Mouse (Mus musculus) lung, adult 2 months (tissue): ENCODE measurements at regions not wholly inside any gene's neighbourhood (a gene's known extent, or its start where the extent isn't known, plus 50 kb on each side); places are given as distances from the start of the nearest gene placed in this dataset.

Source experiments
- DNase-seq: peaks from one replicate; pipeline ENCODE4 v3.0.0; 2022
- H3K4me1 ChIP-seq: fragments of 200-500 bp; 2 replicates; pipeline ENCODE4 v1.6.1; 2011; ENCODE audit warnings: low read length; ENCODE audit not compliant: control insufficient read depth, insufficient read depth
- H3K4me3 ChIP-seq: fragments of 200-500 bp; replicated peaks from 2 replicates; pipeline ENCODE3; 2011; ENCODE audit warnings: low read depth, mild to moderate bottlenecking, control low read depth, low read length; ENCODE audit errors: extremely low read depth
- CTCF ChIP-seq: fragments of 200-500 bp; IDR thresholded peaks from 2 replicates; pipeline ENCODE4 v1.5.1; 2011; ENCODE audit warnings: mild to moderate bottlenecking, low read length, control low read depth; ENCODE audit not compliant: insufficient read depth
- POLR2A ChIP-seq: fragments of 200-500 bp; IDR thresholded peaks from 2 replicates; pipeline ENCODE4 v1.6.1; 2011; ENCODE audit warnings: low read depth, mild to moderate bottlenecking, control low read depth, low read length, borderline replicate concordance; ENCODE audit errors: extremely low read depth
- WGBS: fragments of 180-500 bp; shearing (Covaris S2); methylation state at CpG from one replicate; pipeline ENCODE4 v1.1.7; 2018; 5-methylcytosine and 5-hydroxymethylcytosine counted together

GRCm38 (mm10) chr16:57912001-57912400 is 157.5 kb upstream of the Col8a1 start:
- Histone ChIP-seq H3K4me1 (no peaks in the 10 kb centered on the region; the same call in 1 of the 2 replicates), H3K4me3 (no peak overlapping the region)
- TF ChIP-seq CTCF (no peak), POLR2A (no peak)
- 31% methylated on average over 2 of the region's 2 CpGs for WGBS
- DNase-seq = no peak

- 19% methylated on average over 1 of the region's 1 CpGs for WGBS
- H3K4me3 ChIP-seq = no peak overlapping the region
- TF ChIP-seq POLR2A = no peak
- TF ChIP-seq CTCF = no peak
- H3K4me1 ChIP-seq = no peaks in the 10 kb centered on the region; the same call in 1 of the 2 replicates
- no peak for DNase-seq
These were observed 160.0 kb upstream of the Col8a1 start for GRCm38 (mm10) chr16:57914506-57914905.

DNA sequence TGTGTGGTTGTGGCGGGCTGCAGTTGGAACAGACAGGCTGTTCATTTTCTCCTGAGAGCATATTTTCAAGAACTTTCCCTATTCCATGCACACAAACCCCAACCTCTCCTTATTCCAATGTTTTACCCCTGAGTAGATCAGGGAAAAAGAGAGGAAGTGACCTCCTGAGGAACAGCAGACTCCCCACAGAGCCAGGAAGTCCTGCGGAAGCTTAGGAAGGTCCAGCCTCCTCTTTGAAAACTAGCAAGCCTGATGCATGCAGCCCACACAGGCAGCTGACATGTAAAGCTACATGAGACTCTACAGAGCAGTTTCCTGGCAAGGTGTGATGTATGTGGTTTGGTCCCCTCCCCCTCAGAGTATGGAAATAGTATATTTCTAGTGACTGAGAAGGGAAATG is 160.9 kb upstream of the Col8a1 start:
- 58% methylated on average over 2 of the region's 2 CpGs for WGBS
- TF ChIP-seq POLR2A (no peak), CTCF (no peak)
- Histone ChIP-seq H3K4me3 (no peak overlapping the region), H3K4me1 (no peaks in the 10 kb centered on the region; the same call in 1 of the 2 replicates)
- DNase-seq = no peak

DNA sequence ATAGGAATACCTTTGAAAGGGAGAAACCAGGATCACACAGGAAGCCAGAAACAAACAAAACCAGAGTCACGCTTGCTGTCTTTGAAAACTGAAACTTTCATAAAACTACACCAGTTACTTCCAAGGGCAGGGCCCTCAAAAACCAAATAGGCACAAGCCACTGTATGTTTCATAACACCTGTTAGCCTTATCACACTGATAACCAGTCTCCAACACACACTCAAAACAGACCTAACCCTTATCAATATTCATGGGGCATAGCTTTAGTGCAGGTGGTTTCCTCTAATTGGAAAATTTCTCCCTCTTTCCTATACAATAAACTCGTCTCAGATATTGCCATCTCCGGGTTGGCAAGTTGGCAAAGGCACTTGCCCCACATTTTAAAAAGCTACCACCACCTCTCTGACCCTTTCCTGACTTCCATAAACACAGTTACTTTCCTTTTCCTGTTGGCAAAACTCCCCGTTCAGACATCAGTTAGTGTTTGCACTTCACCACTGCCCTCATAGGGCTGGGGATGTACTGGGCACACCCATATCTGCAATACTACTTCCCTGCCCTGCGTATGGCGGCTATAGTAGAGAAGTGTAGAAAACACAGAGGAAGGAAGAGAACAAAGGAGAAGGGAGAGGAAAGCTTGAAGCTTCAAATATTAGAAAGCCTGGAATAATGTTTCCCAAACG is 169.1 kb upstream of the Col8a1 start:
- 29% methylated on average over 7 of the region's 7 CpGs for WGBS
- Histone ChIP-seq H3K4me3 (no peak overlapping the region), H3K4me1 (no peaks in the 10 kb centered on the region)
- DNase-seq = no peak
- TF ChIP-seq POLR2A = no peak
- no peak for TF ChIP-seq CTCF

GRCm38 (mm10) chr16:57924130-57924495 is 169.6 kb upstream of the Col8a1 start:
- Histone ChIP-seq H3K4me1 (no peaks in the 10 kb centered on the region), H3K4me3 (no peak overlapping the region)
- 59% methylated on average over 4 of the region's 4 CpGs for WGBS
- no peak for TF ChIP-seq CTCF
- no peak for TF ChIP-seq POLR2A
- no peak for DNase-seq

DNA sequence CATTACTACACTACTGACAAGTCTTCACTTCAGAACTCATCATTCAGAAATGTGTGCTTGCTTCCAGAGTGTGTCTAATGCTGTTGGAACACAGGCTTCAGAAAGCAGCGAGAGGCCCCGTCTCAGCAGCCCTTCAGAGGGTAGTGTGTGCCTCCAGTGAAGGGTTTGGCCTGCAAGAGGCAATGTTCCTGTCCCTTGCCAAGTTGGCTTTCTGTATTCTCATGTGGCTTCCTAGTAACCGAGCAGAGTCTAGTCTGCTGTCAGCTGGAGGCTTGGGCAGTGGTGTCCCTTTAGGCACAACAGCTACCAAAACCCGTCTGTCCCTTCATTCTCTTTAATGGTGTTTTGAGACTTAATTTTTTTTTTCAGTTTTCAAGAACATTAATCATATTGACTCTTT is 173.3 kb upstream of the Col8a1 start:
- DNase-seq = no peak
- Histone ChIP-seq H3K4me3 (no peak overlapping the region), H3K4me1 (no peaks in the 10 kb centered on the region)
- WGBS = 71% methylated on average over 4 of the region's 4 CpGs
- no peak for TF ChIP-seq POLR2A

DNA sequence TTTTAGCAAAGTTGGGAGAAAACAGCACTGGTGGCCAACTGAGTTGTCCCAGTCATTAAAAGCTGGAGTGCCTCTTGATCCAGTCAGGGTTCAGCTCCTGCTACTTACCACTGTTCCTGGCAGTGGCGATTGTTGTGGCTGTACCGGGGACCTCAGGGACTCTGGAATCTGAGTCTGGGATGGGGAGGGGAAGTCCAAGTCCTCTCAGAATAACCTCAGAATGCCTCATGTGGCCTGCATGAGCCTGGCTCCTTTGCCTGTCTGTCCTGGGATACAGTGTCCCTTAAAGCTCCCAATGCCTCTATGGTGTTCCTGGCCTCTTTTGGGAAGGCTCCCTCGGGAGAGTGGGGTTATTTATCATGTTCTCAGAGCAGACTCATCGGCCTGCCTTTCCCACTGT is 173.8 kb upstream of the Col8a1 start:
- no peak for TF ChIP-seq CTCF
- TF ChIP-seq POLR2A = no peak
- H3K4me3 ChIP-seq = no peak overlapping the region
- no peak for DNase-seq
- H3K4me1 ChIP-seq = no peaks in the 10 kb centered on the region
- 31% methylated on average over 4 of the region's 4 CpGs for WGBS

DNA sequence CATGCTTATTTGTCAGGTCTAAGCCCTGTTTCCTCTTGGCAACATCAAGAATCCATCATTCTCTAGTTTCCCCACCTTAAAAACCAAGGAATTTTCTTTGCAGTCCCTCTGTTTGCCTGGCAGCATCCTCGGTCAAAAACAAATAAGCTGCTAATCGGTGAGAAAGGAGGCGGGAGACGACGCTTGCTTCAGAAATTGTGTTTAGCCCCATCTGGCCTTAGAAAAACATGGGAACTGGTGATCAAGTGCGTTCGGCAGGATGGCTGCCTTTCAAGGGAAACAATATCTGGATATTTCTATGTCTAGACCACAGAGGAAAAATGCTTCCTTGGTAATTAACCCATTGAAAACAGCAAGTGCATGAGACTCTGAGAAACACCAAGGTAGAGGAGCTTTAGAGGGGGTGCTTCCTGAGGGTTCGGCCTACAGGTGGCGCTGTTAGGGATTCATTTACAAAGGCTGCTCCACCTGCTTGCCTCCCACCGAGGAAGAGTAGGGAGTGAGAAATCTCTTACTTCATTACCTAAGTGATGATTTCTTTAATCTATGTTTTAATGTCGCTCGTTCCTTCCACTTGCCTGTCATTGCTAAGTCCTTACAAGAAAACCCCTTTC is 174.7 kb upstream of the Col8a1 start:
- no peak for TF ChIP-seq CTCF
- no peak for TF ChIP-seq POLR2A
- 76% methylated on average over 12 of the region's 12 CpGs for WGBS
- DNase-seq = no peak

GRCm38 (mm10) chr16:57945404-57945803 is 190.9 kb upstream of the Col8a1 start:
- 72% methylated on average over 6 of the region's 6 CpGs for WGBS
- TF ChIP-seq POLR2A (no peak), CTCF (no peak)
- DNase-seq = no peak

More for the DNA sequence above, 174.7 kb upstream of the Col8a1 start:
- Histone ChIP-seq H3K4me1 (no peaks in the 10 kb centered on the region), H3K4me3 (no peak overlapping the region)

DNA sequence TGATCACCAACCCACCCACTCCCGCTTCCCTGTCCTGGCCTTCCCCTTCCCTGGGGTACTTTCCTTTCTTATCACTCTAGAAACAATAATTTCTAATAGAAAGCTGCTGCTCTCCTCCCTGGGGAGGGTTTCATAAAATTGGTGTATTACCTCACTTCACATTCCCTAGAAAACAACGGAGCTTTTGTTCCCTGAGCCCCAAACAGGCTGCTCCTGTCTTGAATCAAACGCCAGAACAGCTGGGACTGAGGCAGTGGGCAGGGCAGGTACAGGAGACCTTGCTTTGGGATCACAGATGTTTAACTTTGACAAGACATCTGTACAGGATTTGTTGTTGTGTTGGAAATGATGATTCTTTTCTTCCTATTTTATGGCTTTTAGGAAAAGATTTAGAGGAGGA is 192.8 kb upstream of the Col8a1 start:
- H3K4me1 ChIP-seq = no peaks in the 10 kb centered on the region
- H3K4me3 ChIP-seq = no peak overlapping the region
- TF ChIP-seq POLR2A (no peak), CTCF (no peak)
- no peak for DNase-seq
- 49% methylated on average over 3 of the region's 3 CpGs for WGBS

More at GRCm38 (mm10) chr16:57945404-57945803, 190.9 kb upstream of the Col8a1 start:
- Histone ChIP-seq H3K4me3 (no peak overlapping the region), H3K4me1 (no peaks in the 10 kb centered on the region)

DNA sequence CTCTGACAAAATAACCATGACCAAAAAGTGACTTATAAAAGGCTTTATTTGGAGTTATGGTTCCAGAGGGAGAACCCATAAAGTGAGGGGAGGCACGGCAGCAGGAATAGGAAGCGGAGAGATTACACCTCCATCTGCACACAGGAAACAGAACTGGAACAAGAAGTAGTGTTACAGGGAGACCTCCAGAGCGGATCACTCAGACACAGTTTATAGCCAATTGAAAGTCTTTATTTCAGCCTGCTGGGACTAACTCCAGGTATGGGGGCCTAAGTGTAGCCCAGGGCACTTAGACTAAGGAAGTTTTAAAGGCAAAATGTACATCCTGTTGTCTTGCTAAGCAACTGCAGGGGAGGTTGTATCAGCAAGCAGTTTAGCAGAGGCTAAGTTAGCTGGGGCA is 195.1 kb upstream of the Col8a1 start:
- Histone ChIP-seq H3K4me3 (no peak overlapping the region), H3K4me1 (no peaks in the 10 kb centered on the region)
- DNase-seq = no peak
- no peak for TF ChIP-seq POLR2A
- TF ChIP-seq CTCF = no peak
- 72% methylated on average over 3 of the region's 3 CpGs for WGBS
